Comparison of ENCODE assay signal across 8 mouse cellular contexts in genomic region chr10:76468203-76469162, GRCm38 (mm10). TPM values are rescaled to one million over a fixed set of nuclear protein-coding genes. Genes with fewer than 3 reads are reported as not detected.
DNase-seq lines count a peak whose midpoint lies in the region; ATAC-seq and TF ChIP-seq lines count a peak whose summit lies in the region.

Mcm3ap (plus strand) TSS chr10:76468927.
Ybey (minus strand) TSS chr10:76469114.

- H3K4me2 ChIP-seq in heart, embryonic 15.5 days = peak within 1 kb of the TSS; percentile 69
- peak within 1 kb of the TSS; percentile 82 for H3K4me2 ChIP-seq in liver, embryonic 14.5 days (ENCODE audit: low read depth)
- peak within 1 kb of the TSS; percentile 58 for H3K4me2 ChIP-seq in neural tube, embryonic 11.5 days (ENCODE audit: low read depth)
- peak within 1 kb of the TSS; percentile 51 for H3K4me2 ChIP-seq in stomach, postnatal 0 days (replicated peaks; ENCODE audit: low read depth)

- TF ChIP-seq EP300 in liver, embryonic 14.5 days (IDR thresholded peaks at IDR 0.05; ENCODE audit: low read depth) = no peak; the same call in 1 of the 2 replicates
- no peak for TF ChIP-seq EP300 in stomach, postnatal 0 days (optimal IDR thresholded peaks at IDR 0.05)

- peak within 1 kb of the TSS; percentile 94 for H3K9ac ChIP-seq in heart, embryonic 15.5 days
- peak within 1 kb of the TSS; percentile 91 for H3K9ac ChIP-seq in liver, embryonic 14.5 days (replicated peaks)
- H3K9ac ChIP-seq in neural tube, embryonic 11.5 days (ENCODE audit: low read length) = peak within 1 kb of the TSS; percentile 92
- peak within 1 kb of the TSS; percentile 86 for H3K9ac ChIP-seq in stomach, postnatal 0 days (ENCODE audit: low read length)

- H3K9me3 ChIP-seq in forebrain, embryonic 10.5 days = no peaks in the 10 kb centered on the region
- H3K9me3 ChIP-seq in heart, embryonic 15.5 days (replicated peaks) = no peaks in the 10 kb centered on the region
- H3K9me3 ChIP-seq in liver, embryonic 14.5 days (ENCODE audit: control insufficient read depth, low read length) = no peaks in the 10 kb centered on the region
- H3K9me3 ChIP-seq in neural tube, embryonic 11.5 days (ENCODE audit: control insufficient read depth, low read length) = no peaks in the 10 kb centered on the region
- no peaks in the 10 kb centered on the region for H3K9me3 ChIP-seq in stomach, postnatal 0 days (ENCODE audit: control insufficient read depth, low read length)

- TF ChIP-seq CTCF in liver, embryonic 14.5 days (IDR thresholded peaks at IDR 0.05; ENCODE audit: low read depth) = peak; percentile 70
- TF ChIP-seq CTCF in stomach, postnatal 0 days (IDR thresholded peaks at IDR 0.05; ENCODE audit: low read depth) = peak; percentile 56

- peak within 1 kb of the TSS; percentile 93 for H3K27ac ChIP-seq in forebrain, embryonic 10.5 days
- H3K27ac ChIP-seq in heart, embryonic 15.5 days = peak within 1 kb of the TSS; percentile 91
- peak within 1 kb of the TSS; percentile 85 for H3K27ac ChIP-seq in liver, embryonic 14.5 days
- peak within 1 kb of the TSS; percentile 87 for H3K27ac ChIP-seq in neural tube, embryonic 11.5 days (ENCODE audit: low read depth, low read length)
- H3K27ac ChIP-seq in stomach, postnatal 0 days (replicated peaks) = peak within 1 kb of the TSS; percentile 77; the same call in 1 of the 2 replicates

- peak; percentile 96 for ATAC-seq in CD4-positive, CD25-positive, alpha-beta regulatory T cell, adult 4 months
- ATAC-seq in heart, embryonic 15.5 days (replicated peaks; ENCODE audit: insufficient number of reproducible peaks, insufficient read depth, low FRiP score, low read depth) = peak; percentile 89
- peak; percentile 95 for ATAC-seq in liver, embryonic 14.5 days (ENCODE audit: insufficient read depth)
- ATAC-seq in neural tube, embryonic 11.5 days (ENCODE audit: insufficient read depth, low FRiP score, low TSS enrichment) = peak; percentile 95
- ATAC-seq in stomach, postnatal 0 days (ENCODE audit: low FRiP score, low TSS enrichment) = peak; percentile 95

- DNase-seq in c-Kit-negative CD71-positive TER-119-positive erythroid progenitor cells, embryonic 14.5 days (ENCODE audit: low read depth, low spot score) = peak; percentile 78
- peak; percentile 92 for DNase-seq in forebrain, embryonic 10.5 days (ENCODE audit: extremely low spot score, low spot score)
- DNase-seq in kidney, postnatal 25 days = peak; percentile 88 to 92
- DNase-seq in liver, embryonic 14.5 days (ENCODE audit: low read depth in 3 of 3, low spot score in 3 of 3) = peak; percentile 80 to 84 (median 82)
- DNase-seq in neural tube, embryonic 11.5 days (ENCODE audit: low spot score) = peak; percentile 93
- peak; percentile 89 for DNase-seq in stomach, postnatal 0 days (ENCODE audit: low spot score)

- H3K4me1 ChIP-seq in forebrain, embryonic 10.5 days = peaks cover 10% of the 10 kb centered on the region
- H3K4me1 ChIP-seq in heart, embryonic 15.5 days (replicated peaks) = peaks cover 11% of the 10 kb centered on the region; the same call in 1 of the 2 replicates
- peaks cover 0 to 3% of the 10 kb centered on the region in 2 experiments; a peak in 2 of 4 replicates for H3K4me1 ChIP-seq in liver, embryonic 14.5 days (replicated peaks; ENCODE audit: control insufficient read depth in 2 of 2, insufficient read depth in 2 of 2, low read length in 1 of 2)
- H3K4me1 ChIP-seq in neural tube, embryonic 11.5 days (ENCODE audit: control insufficient read depth, insufficient read depth, low read length) = no peaks in the 10 kb centered on the region
- H3K4me1 ChIP-seq in stomach, postnatal 0 days (replicated peaks; ENCODE audit: control insufficient read depth, insufficient read depth) = no peaks in the 10 kb centered on the region

- peaks cover 51% of the 10 kb centered on the region for H3K36me3 ChIP-seq in forebrain, embryonic 10.5 days (replicated peaks)
- H3K36me3 ChIP-seq in heart, embryonic 15.5 days = peaks cover 23% of the 10 kb centered on the region
- peaks cover 16% of the 10 kb centered on the region for H3K36me3 ChIP-seq in liver, embryonic 14.5 days (replicated peaks; ENCODE audit: control insufficient read depth, insufficient read depth, low read depth)
- H3K36me3 ChIP-seq in neural tube, embryonic 11.5 days (ENCODE audit: control insufficient read depth, insufficient read depth, low read length) = peaks cover 7% of the 10 kb centered on the region
- peaks cover 10% of the 10 kb centered on the region; the same call in 1 of the 2 replicates for H3K36me3 ChIP-seq in stomach, postnatal 0 days (ENCODE audit: control insufficient read depth, insufficient read depth, low read length)

- peak within 1 kb of the TSS; percentile 86 for H3K4me3 ChIP-seq in forebrain, embryonic 10.5 days
- peak within 1 kb of the TSS; percentile 94 for H3K4me3 ChIP-seq in heart, embryonic 15.5 days
- peak within 1 kb of the TSS; percentile 81 to 88 for H3K4me3 ChIP-seq in liver, embryonic 14.5 days (ENCODE audit: insufficient read depth in 1 of 2, low read depth in 2 of 2, low read length in 2 of 2)
- H3K4me3 ChIP-seq in neural tube, embryonic 11.5 days (ENCODE audit: low read depth, low read length) = peak within 1 kb of the TSS; percentile 67
- H3K4me3 ChIP-seq in stomach, postnatal 0 days (ENCODE audit: low read depth, low read length) = peak within 1 kb of the TSS; percentile 82

- no peaks in the 10 kb centered on the region for H3K27me3 ChIP-seq in forebrain, embryonic 10.5 days (ENCODE audit: poor library complexity, severe bottlenecking)
- H3K27me3 ChIP-seq in heart, embryonic 15.5 days = no peaks in the 10 kb centered on the region
- no peaks in the 10 kb centered on the region for H3K27me3 ChIP-seq in liver, embryonic 14.5 days (ENCODE audit: control insufficient read depth, insufficient read depth, low read length)
- no peaks in the 10 kb centered on the region for H3K27me3 ChIP-seq in neural tube, embryonic 11.5 days (ENCODE audit: control insufficient read depth, insufficient read depth, low read length)
- no peaks in the 10 kb centered on the region for H3K27me3 ChIP-seq in stomach, postnatal 0 days (ENCODE audit: control insufficient read depth, insufficient read depth, low read length)

- 2% methylated on average over 55 of the region's 55 CpGs for WGBS in forebrain, embryonic 10.5 days
- 1% methylated on average over 55 of the region's 55 CpGs for WGBS in heart, embryonic 15.5 days
- under 1% methylated on average over 55 of the region's 55 CpGs for WGBS in liver, embryonic 14.5 days (ENCODE audit: insufficient replicate concordance)
- 2% methylated on average over 55 of the region's 55 CpGs for WGBS in neural tube, embryonic 11.5 days
- WGBS in stomach, postnatal 0 days = 1% methylated on average over 55 of the region's 55 CpGs

RNA-seq across cellular contexts. Expression of gene Mcm3ap, which starts in this region (rescaled TPM):
- polyA plus RNA-seq in CD4-positive, CD25-positive, alpha-beta regulatory T cell, adult 4 months (2017; shearing (Covaris generic)) = 10 to 100 TPM; 47.6 to 56.5 TPM
- 74.8 and 81.7 TPM in 2 replicates for polyA plus RNA-seq in forebrain, embryonic 10.5 days (2016; fragmentation: Nextera tagmentation; extraction: Ambion mirVana)
- 30.3 and 37.6 TPM in 2 replicates for polyA plus RNA-seq in heart, embryonic 15.5 days (2015; fragmentation: Nextera tagmentation; extraction: Ambion mirVana)
- polyA plus RNA-seq in liver, embryonic 14.5 days (2012; rRNA removed) = 8.7 and 12.5 TPM in 2 replicates
- 23.4 and 24.7 TPM in 2 replicates for polyA plus RNA-seq in liver, embryonic 14.5 days (2014; fragmentation: Nextera tagmentation; extraction: Ambion mirVana)
- 75.1 and 79.7 TPM in 2 replicates for polyA plus RNA-seq in neural tube, embryonic 11.5 days (2014; fragmentation: Nextera tagmentation; extraction: Ambion mirVana)
- 22.7 and 24.4 TPM in 2 replicates for polyA plus RNA-seq in stomach, postnatal 0 days (2015; fragmentation: Nextera tagmentation; extraction: Ambion mirVana)

RNA-seq across cellular contexts. Expression of gene Ybey, which starts in this region (rescaled TPM):
- polyA plus RNA-seq in CD4-positive, CD25-positive, alpha-beta regulatory T cell, adult 4 months (2017; shearing (Covaris generic)) = 1 to 10 TPM; 3.2 to 4.1 TPM
- polyA plus RNA-seq in forebrain, embryonic 10.5 days (2016; fragmentation: Nextera tagmentation; extraction: Ambion mirVana) = 11.5 and 12.1 TPM in 2 replicates
- 4.5 and 5.1 TPM in 2 replicates for polyA plus RNA-seq in heart, embryonic 15.5 days (2015; fragmentation: Nextera tagmentation; extraction: Ambion mirVana)
- 1.1 and 1.5 TPM in 2 replicates for polyA plus RNA-seq in liver, embryonic 14.5 days (2012; rRNA removed)
- polyA plus RNA-seq in liver, embryonic 14.5 days (2014; fragmentation: Nextera tagmentation; extraction: Ambion mirVana) = 1.8 TPM in 2 replicates
- 5.6 and 5.9 TPM in 2 replicates for polyA plus RNA-seq in neural tube, embryonic 11.5 days (2014; fragmentation: Nextera tagmentation; extraction: Ambion mirVana)
- polyA plus RNA-seq in stomach, postnatal 0 days (2015; fragmentation: Nextera tagmentation; extraction: Ambion mirVana) = 3.4 and 3.7 TPM in 2 replicates

Comparison
In these comparisons a context has a peak if more than half of its experiments do, and no peak if none do; other contexts are left out.
1. Peak in every context shown above with its lines: DNase-seq, ATAC-seq, H3K4me3 ChIP-seq and H3K27ac ChIP-seq.